Mouse (Mus musculus) megakaryocyte, embryonic 14.5 days (primary cell): ENCODE results near the gene Thap4.

Experiments
- FLI1 ChIP-seq: IDR thresholded peaks from 2 replicates; pipeline ENCODE4 v1.6.1; 2012; ENCODE audit warnings: low read length, inconsistent platforms, mixed read lengths
- GATA1 ChIP-seq: IDR thresholded peaks from 3 replicates; pipeline ENCODE4 v1.6.1; 2012; ENCODE audit warnings: mixed read lengths, low read length, inconsistent platforms, borderline replicate concordance

DNA sequence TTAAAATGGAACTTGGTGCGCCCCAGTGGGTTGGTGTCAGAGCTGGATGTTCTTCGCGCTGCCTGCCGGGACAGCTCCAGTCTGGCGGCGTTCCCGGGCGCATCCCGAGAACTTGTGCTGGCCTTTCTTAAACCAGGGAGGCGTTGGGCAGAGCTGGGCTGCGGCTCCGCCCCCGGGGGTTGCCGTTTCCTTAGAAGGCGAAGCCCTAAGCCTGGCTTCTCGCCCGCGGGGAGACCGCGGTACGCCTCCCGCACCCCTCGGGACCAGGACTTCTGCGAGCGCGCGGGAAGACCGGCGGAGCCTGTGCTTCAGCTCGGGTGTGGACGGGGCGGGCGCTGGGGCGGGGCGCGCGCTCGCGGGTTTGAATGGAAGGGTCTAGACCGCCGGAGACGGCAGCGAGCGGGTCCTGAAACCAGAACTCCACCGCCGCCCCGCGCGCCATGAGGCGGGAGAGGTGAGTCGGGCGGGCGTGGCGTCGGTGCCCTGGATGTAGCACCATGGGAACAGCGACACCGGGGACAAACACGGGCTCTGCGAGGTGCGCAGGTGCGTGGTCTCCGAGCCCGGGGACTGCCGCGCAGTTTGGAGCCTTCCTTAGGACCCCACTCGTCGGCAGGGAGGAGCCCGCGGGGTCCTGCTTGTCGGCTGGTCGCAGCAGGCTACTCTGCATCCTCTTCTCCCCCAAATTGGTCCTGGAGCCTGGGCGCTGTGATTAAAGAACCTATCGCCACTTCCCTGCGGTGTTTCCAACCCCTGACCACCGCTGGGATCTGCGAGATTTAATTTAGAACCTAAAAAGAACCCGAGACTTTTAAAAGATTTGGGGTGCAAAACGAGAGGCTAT is 69.0 kb downstream of the Thap4 start, which contains the start of gene Bok:
- TF ChIP-seq GATA1: no peak
- TF ChIP-seq FLI1: no peak
